Mouse (Mus musculus): ENCODE measurements around the gene Hemgn.

Hemgn gene

GRCm38 (mm10) chr4:46413406-46413805, at the start of gene Hemgn:
Gene Hemgn, minus strand, starts transcription at chr4:46413506.
- DNase-seq (ENCODE audit: extremely low read depth, insufficient read length, low spot score): no peak

- DNase-seq (ENCODE audit: extremely low read depth, insufficient read length, low spot score): no peak
These were observed 45.1 kb upstream of the Hemgn start for GRCm38 (mm10) chr4:46458411-46458810.

- DNase-seq (ENCODE audit: extremely low read depth, insufficient read length, low spot score): no peak
These were observed 43.9 kb upstream of the Hemgn start for GRCm38 (mm10) chr4:46457186-46457585.

DNA sequence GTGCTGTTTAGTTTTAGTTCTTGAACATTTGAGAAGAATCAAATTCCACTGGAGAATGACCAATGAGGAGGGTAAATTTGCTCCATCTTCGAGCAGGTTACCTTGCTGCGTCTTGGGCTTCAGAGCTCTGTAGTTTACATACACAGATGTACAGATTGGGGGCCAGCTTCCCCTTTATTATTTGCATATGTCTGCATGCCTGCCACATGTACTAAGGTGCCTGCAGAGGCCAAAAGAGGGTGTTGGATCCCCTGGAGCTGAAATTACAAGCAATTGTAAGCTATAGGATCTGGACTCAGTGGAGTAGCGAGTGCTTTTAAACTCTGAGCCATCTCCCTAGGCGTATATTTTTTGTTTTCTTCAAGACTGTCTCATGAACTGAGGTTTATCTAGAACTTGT, 43.5 kb upstream of the Hemgn start:
- no peak for DNase-seq (ENCODE audit: extremely low read depth, insufficient read length, low spot score)

- no peak for DNase-seq (ENCODE audit: extremely low read depth, insufficient read length, low spot score)
These were observed 41.0 kb upstream of the Hemgn start for GRCm38 (mm10) chr4:46454097-46454864.

DNA sequence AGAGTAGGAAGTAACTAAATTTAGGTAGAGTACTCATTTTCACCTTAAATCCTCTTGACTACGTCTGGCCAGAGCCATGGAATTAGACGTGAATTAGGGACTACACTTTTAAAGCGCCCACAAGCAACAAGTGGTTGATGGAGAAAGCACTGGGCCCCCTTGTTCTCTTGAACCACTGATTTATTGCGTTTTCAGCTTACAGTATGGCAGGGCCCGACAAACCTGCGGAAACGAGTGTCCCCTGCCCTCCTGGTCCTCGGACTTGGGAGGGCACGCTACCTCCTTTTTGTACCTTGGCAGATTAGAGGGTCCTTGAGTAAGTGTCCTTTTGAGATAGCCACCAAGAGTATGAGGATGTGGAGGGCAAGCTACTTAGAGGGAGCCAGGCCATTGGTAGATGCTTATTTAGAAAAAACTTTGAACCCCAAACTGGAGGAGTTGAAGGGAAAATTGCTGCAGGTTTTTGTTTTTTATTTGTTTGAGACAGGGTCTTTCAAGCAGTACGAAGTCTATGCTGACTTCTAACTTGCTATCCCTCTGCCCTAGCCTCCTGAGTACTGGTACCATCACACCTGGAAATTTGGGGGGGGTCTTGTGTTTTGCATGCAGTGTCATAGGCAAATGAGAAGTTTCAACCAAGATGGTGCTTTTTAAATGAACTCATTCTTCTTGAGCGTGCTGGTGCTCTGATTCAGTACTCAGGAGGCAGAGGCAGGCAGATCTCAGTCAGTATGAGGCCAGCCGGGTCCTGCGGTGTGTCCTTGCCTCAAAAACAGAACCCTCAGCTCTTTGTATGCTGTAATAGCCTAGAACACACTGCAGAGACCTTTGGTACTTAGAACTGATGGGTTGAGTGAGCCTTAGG, 39.8 kb upstream of the Hemgn start:
- DNase-seq (ENCODE audit: extremely low read depth, insufficient read length, low spot score): no peak

DNA sequence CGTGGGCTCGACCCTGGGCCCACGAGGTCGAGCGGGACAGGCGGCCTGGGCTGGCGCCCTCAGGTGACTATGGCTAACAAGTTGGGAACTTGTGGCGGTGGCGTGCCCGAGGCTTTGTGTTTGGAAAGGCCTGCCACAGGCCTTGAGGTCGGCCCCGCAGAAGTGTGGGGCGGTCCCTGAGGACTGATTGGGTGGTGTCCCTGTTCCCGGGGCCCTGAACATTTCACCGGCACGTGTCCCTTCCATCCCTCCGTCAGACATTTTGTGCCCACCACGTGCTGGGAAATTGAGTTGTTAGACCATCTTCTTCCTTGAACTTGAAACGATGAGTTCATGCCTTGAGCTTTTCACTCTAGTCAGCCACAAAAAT, 39.2 kb upstream of the Hemgn start:
- peak; percentile 88 for DNase-seq (ENCODE audit: extremely low read depth, insufficient read length, low spot score)

DNA sequence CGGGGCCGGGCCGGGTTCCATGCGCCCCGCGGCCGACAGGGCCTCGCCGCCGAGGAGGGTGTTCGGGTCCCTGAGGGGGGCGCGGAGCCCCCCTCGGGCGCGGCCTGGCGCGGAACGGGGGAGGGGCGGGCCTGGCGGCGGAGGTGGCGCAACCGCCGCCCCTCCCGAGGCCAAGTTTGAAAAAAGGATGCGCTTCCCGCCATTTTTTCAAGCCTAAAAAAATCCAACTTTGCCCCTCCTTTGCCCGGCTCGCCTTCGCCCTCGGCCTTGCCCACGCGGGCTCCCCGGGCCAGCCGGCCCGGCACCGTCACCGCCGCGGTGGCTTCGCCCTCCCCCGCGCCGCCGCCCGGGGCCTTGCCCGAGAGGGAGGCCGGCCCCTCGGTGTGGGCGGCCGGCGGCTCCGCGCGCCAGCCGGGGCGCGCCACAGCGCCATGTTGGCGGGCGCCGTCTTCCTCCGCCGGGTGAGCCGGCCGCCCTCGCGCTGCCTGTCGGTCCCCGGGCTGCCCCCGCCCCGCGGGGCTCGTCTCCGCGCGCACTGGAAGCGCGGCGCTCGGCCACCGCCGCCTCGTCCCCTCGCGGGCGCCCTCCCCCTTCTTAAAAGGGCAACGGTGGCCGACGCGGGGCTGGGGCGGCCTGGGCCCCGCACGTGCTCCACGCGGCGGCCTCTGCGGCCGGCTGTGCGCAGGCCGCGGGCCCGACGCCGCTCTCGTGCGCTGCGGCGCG, 38.6 kb upstream of the Hemgn start:
- DNase-seq (ENCODE audit: extremely low read depth, insufficient read length, low spot score): peak; percentile 73

DNA sequence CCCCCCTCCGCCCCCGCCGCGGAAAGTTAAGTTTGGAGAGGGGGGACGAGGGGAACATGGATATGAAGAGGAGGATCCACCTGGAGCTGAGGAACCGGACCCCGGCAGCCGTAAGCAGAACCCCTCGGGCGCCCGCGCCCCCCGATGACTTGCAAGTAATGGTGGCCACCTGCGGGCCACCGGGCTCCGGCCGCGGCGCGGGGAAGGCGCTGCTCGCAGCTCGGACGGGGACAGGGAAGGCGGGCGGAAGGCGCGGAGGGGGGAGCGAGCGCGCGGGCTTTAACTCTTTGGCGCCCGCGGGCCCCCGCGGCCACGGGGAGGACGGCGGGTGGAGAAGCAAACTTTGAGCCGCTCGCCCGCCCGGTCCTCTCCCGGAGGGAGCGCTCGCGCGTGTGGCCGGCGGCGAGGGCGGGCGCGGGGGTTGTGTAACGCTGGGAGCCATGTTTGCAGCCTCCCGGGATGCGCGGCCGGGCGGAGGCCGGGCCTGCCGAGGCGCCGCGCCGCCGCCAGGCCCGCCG, 38.0 kb upstream of the Hemgn start:
- DNase-seq (ENCODE audit: extremely low read depth, insufficient read length, low spot score): peak; percentile 82

DNA sequence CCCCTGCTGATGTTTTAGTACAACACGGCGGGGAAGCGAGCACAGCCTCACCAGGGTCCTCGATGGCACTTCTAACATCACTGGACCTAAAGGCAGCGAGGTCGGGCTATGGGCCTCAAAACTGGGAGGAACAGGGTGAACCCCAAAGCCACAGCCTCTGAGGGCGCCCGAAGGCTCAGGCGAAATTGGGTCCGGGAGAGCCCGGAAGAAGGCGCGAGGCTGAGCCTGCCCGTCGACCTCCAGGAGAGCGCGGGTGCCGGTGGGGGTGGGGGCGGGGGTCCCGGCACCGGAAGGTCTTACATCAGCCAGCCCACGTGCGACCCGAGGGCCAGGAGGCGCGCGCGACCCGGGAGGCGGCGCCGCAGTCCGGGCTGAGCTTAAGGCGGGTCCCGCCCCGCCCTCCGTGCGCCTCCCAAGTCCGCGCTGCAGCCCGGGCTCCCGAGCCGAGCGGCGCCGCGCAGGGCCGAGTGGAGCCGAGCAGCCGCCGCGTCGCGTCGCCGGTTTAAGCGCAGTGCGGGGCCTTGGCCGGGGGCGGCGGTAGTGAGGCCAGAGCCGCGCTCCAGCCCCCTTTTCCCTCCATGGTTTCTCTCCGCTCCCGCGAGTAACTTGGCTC, 37.3 kb upstream of the Hemgn start, which contains the start of gene Anp32b:
Gene Anp32b (plus strand): TSS at position 384 of the 613 bp plus-strand sequence.
- peak; percentile 98 for DNase-seq (ENCODE audit: extremely low read depth, insufficient read length, low spot score)

GRCm38 (mm10) chr4:46450020-46450518, 36.8 kb upstream of the Hemgn start:
- no peak for DNase-seq (ENCODE audit: extremely low read depth, insufficient read length, low spot score)

DNA sequence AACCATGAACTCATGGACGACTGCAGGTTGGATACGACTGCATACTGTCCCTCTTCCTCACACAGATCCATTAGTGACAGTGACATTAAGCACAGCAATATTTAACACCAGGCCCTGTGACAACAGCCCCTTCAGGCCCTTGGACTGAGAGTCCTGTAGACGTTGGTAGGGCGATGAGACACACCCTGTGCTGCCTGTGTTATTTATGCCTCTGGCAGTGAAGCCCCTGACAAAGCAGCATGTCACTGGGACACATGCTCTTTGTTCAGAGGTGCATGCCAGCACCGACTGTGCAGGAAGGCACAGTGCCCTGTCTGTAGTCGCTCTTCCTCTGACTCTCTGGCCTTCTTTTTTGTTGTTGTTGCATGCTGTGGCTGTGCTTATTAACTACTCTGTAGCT, 35.6 kb upstream of the Hemgn start:
- DNase-seq (ENCODE audit: extremely low read depth, insufficient read length, low spot score): no peak

DNA sequence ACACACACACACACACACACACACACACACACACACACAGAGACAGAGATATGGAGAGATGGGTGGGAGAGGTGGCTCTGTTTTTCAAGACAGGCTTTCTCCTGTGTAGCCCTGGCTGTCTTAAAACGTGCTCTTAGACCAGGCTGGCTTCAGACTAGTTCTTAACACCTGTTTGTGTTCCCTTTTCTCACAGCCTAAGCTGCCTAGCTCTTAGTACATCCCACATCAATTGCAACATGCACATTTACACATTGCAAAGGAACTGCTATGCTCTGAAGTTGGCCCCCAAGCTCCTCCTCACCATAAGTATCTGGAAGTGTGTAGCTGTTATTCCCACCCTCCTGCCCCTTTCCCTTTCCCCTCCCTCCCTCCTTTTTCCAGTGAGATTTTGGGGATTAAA, 34.2 kb upstream of the Hemgn start:
- no peak for DNase-seq (ENCODE audit: extremely low read depth, insufficient read length, low spot score)

GRCm38 (mm10) chr4:46445237-46445945, 32.1 kb upstream of the Hemgn start:
- no peak for DNase-seq (ENCODE audit: extremely low read depth, insufficient read length, low spot score)

GRCm38 (mm10) chr4:46442501-46442900, 29.2 kb upstream of the Hemgn start:
- no peak for DNase-seq (ENCODE audit: extremely low read depth, insufficient read length, low spot score)

DNA sequence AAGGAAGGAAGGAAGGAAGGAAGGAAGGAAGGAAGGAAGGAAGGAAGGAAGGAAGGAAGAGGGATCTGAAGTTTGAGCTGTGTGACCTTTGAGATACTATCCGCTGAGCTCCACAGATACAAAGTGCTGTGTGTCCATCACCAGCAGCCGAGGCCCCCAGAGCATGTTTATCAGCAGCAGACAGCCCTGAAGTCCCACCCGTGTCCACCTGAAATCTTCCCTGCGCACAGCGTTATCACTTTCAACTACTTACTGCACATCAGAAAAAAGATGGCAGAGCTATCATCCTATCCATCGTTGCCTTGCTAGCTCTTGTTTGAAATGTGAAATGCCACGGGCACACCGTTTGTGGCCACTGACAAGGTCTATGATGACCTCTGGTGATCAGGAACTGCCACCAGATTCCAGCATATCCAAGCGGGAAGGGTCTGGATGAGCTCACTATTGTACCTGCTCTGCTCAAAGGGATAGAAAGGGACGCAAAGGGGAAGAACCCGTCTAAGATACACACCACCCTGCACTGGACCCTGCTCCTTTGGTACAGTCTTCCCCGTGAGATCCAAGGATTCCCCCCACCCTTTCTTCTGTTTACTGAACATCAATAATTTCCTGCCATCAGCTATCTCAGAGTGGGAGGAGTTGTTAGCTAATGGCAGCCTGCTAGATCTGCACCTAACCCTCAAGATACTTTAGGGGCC, 19.2 kb upstream of the Hemgn start:
- DNase-seq (ENCODE audit: extremely low read depth, insufficient read length, low spot score): no peak

DNA sequence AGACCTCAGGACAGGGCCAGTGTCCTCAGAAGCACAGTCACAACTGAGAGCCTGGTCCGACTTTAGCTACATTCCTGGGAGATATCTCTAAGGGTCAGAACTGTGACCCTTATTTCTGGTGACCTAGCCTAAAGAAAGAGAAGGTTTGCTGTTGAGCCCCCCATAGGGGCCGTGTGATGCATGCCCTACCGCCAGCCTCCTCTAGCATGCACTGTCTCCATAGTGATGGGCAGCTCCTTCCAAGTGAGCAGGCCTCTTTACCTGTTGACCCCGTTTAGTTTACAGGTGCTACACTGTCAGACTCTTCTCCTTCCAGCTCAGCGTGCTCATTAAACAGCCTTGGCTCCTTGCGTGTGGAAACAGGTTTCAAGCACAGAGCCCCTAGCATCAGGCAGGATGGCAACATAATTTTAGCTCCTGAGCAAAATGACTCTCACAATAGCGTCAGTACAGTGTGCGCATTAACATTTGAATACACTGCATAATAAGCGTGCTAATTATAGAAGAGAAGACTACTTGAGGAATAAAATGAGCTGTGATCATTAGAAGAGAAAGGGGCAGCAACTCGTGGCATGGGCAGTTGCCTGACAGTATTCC, 15.7 kb upstream of the Hemgn start:
- DNase-seq (ENCODE audit: extremely low read depth, insufficient read length, low spot score): no peak

DNA sequence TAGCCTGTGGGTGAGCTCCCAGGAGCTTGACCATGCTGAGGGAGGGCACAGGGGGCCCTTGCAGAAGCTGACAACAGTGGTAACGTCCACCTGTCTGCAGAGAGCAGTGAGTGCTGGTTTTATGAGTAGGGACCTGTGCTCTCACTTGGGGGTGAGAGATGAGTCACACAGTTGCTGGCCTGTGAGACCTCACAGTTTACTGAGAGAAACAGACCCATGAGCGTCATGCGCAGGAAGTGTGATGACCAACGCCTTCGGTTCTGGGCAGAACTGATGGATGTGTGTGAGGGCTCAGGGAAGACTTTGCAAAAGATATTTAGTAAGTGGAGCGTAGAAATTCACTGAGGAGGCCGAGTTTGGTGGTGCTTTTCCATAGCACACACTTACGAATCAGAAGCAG, 9.3 kb upstream of the Hemgn start:
- DNase-seq (ENCODE audit: extremely low read depth, insufficient read length, low spot score): no peak

DNA sequence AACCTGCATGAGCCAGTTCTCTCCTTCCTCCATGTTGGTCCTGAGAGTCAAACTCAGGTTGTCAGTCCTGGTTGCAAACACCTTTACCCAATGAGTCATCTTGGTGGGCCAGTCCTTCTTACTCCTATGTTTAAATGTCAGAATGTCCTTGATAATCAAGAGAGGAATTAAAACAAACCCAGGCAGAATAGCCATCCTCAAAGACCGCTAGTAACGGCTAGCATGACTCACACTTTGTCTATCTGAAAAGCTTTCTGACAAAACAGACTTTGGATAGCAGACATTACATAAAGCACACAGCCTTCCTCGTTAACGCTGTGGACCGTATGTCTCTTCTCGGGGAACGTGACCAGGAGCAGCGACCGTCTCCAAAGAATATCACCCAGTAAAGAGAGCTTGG, 5.5 kb upstream of the Hemgn start:
- DNase-seq (ENCODE audit: extremely low read depth, insufficient read length, low spot score): no peak
